Mouse (Mus musculus): ENCODE measurements around the gene Ppp2r5c. TPM values are rescaled to one million over a fixed set of nuclear protein-coding genes. Genes with fewer than 3 reads are reported as not detected.

The Ppp2r5c gene
- 150 and 156 TPM in 2 replicates for polyA plus RNA-seq (2015; fragmentation: Nextera tagmentation; extraction: Ambion mirVana)

DNA sequence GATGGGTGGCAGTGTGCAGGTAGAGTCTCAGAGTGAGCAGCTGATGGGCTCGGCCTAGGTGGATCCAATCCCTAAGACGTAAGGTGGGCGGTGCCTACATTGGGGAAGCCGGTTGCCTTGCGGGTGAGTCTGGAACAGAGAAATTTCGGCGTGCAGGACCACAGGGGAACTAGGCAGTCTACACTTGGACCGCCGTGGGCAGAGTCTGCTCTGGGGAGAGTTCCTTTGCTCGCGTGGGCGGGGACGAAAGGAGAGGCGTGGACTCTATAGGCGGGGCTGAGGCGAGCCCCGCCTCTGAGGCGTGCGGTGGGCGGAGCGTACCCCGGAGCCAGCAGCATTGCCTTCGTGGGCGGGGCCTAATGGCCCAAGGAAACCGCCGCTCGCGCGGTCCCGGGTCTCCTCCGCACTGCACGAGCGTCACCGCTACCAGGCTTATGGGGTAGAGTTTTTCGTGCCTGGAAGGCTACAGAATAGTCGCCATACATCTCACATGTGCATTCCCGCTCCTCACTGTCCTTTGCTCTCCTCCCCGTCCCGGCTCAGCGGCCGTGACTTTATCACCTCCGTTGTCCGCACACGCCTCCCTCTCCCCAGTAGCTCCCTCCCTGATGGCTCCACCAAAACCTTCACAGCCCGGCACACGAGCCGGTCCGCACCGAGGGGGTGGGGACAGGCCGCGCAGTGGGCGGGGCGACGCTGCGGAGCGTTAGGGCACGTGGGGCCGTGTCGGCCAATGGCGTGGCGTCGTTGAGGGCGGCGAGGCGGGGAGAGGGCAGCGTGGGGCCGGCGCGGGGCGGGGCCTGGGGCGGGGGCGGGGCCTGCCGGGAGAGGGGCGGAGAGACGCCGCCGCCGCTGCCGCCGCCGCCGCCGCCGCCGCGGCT lies at the start of gene Ppp2r5c:
Gene Ppp2r5c (plus strand): TSS at position 831 of the 881 bp plus-strand sequence.
- H3K36me3 ChIP-seq (ENCODE audit: control insufficient read depth, insufficient read depth, low read length) = no peaks in the 10 kb centered on the region
- no peaks in the 10 kb centered on the region for H3K9me3 ChIP-seq (ENCODE audit: control insufficient read depth, low read length)
- WGBS = under 1% methylated on average over 60 of the region's 86 CpGs
- H3K27me3 ChIP-seq (ENCODE audit: control insufficient read depth, insufficient read depth, low read depth, low read length) = no peaks in the 10 kb centered on the region
- peak; percentile 98 for ATAC-seq (ENCODE audit: low read depth)
- H3K4me1 ChIP-seq (replicated peaks; ENCODE audit: control insufficient read depth, insufficient read depth, low read length) = peaks cover 3% of the 10 kb centered on the region; the same call in 1 of the 2 replicates
- peak within 1 kb of the TSS; percentile 87 for H3K9ac ChIP-seq (ENCODE audit: low read length)
- H3K27ac ChIP-seq (ENCODE audit: low read length) = peak within 1 kb of the TSS; percentile 97
- peak within 1 kb of the TSS; percentile 88 for H3K4me2 ChIP-seq (ENCODE audit: low read depth, low read length)
- peak within 1 kb of the TSS; percentile 85 for H3K4me3 ChIP-seq (ENCODE audit: low read length)

DNA sequence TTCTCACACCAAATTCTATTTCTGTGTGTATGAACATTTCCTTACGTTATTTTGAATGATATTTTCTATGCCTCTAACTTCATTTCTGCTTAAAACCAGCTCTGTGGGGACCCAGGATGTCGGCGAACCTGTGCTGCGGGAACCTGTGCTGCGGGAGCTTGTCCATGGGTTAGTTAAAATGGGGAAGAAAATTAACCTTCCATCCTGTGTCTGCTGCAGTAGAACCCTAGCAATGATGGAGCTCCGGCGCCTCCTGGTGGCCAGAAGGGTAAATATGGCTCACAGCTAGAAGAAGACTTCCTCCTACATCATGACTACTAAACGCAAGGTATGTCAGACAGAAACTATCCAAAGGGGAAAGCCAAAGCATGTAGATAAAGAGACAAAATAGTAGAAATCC lies 48.6 kb upstream of the Ppp2r5c start:
- ATAC-seq (ENCODE audit: low read depth) = 0 out of 2 replicates have a peak, but pooled peaks have one; percentile 23
- WGBS = 29% methylated on average over 8 of the region's 8 CpGs
- Histone ChIP-seq H3K4me3 (ENCODE audit: low read length) (no peak overlapping the region), H3K36me3 (ENCODE audit: control insufficient read depth, insufficient read depth, low read length) (no peaks in the 10 kb centered on the region), H3K4me1 (replicated peaks; ENCODE audit: control insufficient read depth, insufficient read depth, low read length) (no peaks in the 10 kb centered on the region), H3K27ac (ENCODE audit: low read length) (no peak overlapping the region), H3K9ac (ENCODE audit: low read length) (no peak overlapping the region), H3K27me3 (ENCODE audit: control insufficient read depth, insufficient read depth, low read depth, low read length) (no peaks in the 10 kb centered on the region; the same call in 1 of the 2 replicates), H3K9me3 (ENCODE audit: control insufficient read depth, low read length) (0 out of 2 replicates have a peak, but pooled peaks cover 4% of the 10 kb centered on the region), H3K4me2 (ENCODE audit: low read depth, low read length) (no peak overlapping the region)

DNA sequence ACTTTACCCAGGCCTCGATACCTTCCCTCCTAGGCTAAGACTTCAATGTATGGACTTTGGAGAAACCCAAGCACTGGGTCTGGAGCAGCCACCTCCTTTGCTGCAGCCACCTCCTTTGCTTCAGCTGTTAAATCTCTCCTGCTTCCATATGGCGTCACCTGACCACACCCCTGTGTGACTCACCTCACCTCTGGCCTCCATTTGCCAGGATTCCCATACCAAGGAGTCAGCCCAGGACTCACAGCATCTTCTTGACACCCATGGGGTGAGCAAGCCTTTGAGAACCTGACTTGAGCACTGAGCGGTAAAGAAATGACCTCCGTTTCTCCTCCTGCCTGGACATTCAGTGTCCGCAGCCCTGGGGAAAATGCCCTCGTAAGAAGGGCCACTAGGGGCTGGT lies 47.8 kb upstream of the Ppp2r5c start:
- 86% methylated on average over 6 of the region's 6 CpGs for WGBS
- H3K27me3 ChIP-seq (ENCODE audit: control insufficient read depth, insufficient read depth, low read depth, low read length) = no peaks in the 10 kb centered on the region

DNA sequence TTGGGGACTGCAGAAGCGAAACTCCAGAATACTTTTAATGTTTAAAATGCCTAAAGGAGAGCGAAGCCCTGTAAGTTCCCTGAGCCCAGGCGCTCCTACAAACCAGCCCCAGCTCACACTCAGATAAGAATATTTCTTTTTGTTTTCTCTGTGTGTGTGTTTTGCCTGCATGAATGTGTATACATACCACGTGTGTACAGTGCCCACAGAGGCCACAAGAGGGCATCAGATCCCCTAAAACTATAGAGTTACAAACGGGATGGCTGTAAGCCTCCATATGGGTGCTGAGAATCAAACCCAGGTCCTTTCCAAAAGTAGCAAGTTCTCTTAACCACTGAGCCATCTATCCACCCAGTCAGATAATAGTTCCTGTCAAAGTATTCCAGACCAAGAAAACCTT lies 46.0 kb upstream of the Ppp2r5c start:
- no peaks in the 10 kb centered on the region for H3K27me3 ChIP-seq (ENCODE audit: control insufficient read depth, insufficient read depth, low read depth, low read length)
- 81% methylated on average over 5 of the region's 5 CpGs for WGBS

More for the DNA sequence above, 47.8 kb upstream of the Ppp2r5c start:
- H3K27ac ChIP-seq (ENCODE audit: low read length) = no peak overlapping the region
- H3K4me2 ChIP-seq (ENCODE audit: low read depth, low read length) = no peak overlapping the region
- 0 out of 2 replicates have a peak, but pooled peaks cover 4% of the 10 kb centered on the region for H3K9me3 ChIP-seq (ENCODE audit: control insufficient read depth, low read length)
- H3K9ac ChIP-seq (ENCODE audit: low read length) = no peak overlapping the region
- no peaks in the 10 kb centered on the region for H3K4me1 ChIP-seq (replicated peaks; ENCODE audit: control insufficient read depth, insufficient read depth, low read length)
- no peak overlapping the region for H3K4me3 ChIP-seq (ENCODE audit: low read length)
- no peak for ATAC-seq (ENCODE audit: low read depth)
- no peaks in the 10 kb centered on the region for H3K36me3 ChIP-seq (ENCODE audit: control insufficient read depth, insufficient read depth, low read length)

DNA sequence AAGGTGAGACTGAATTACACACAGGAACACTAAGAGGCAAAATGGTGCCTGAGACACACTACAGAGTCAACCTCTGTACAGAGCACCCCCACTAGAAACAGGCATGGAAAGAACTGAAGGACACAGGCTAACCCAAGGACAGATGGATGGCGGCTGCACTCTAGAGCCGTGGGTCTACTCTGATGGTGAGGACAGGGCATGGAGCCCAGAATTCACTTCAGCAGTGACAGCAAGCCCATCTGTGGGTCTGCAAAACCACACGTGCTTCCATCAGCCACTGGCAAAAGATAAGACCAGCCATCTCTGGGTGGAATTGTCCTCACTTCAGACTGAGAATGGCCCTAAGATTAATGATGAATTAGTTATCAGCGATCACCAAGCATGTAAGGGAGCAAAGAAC lies 45.0 kb upstream of the Ppp2r5c start:
- Histone ChIP-seq H3K4me1 (replicated peaks; ENCODE audit: control insufficient read depth, insufficient read depth, low read length) (no peaks in the 10 kb centered on the region), H3K9ac (ENCODE audit: low read length) (no peak overlapping the region)
- no peak for ATAC-seq (ENCODE audit: low read depth)

More for the DNA sequence above, 46.0 kb upstream of the Ppp2r5c start:
- ATAC-seq (ENCODE audit: low read depth) = no peak
- no peak overlapping the region for H3K4me3 ChIP-seq (ENCODE audit: low read length)
- 0 out of 2 replicates have a peak, but pooled peaks cover 4% of the 10 kb centered on the region for H3K9me3 ChIP-seq (ENCODE audit: control insufficient read depth, low read length)
- H3K4me1 ChIP-seq (replicated peaks; ENCODE audit: control insufficient read depth, insufficient read depth, low read length) = no peaks in the 10 kb centered on the region
- H3K36me3 ChIP-seq (ENCODE audit: control insufficient read depth, insufficient read depth, low read length) = no peaks in the 10 kb centered on the region
- no peak overlapping the region for H3K27ac ChIP-seq (ENCODE audit: low read length)
- no peak overlapping the region for H3K4me2 ChIP-seq (ENCODE audit: low read depth, low read length)
- H3K9ac ChIP-seq (ENCODE audit: low read length) = no peak overlapping the region

DNA sequence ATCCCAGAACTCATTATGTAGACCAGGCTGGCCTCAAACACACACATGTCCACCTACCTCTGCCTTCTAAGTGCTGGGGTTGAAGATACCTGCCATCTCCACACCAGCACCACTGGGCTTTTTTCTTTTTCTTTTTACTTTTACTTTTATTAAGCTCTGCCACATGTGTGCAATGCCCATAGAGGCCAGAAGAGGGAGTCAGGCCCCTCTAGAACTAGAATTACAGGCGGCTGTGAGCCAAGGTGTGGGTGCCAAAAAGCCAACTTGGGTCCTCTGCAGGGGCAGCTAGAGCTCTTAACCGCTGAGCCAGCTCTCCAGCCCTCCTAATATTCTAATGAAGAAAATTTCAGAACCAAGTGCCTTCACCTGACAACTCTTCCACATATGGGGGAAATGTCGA lies 30.7 kb upstream of the Ppp2r5c start:
- Histone ChIP-seq H3K9me3 (ENCODE audit: control insufficient read depth, low read length) (no peaks in the 10 kb centered on the region), H3K4me2 (ENCODE audit: low read depth, low read length) (no peak overlapping the region), H3K27ac (ENCODE audit: low read length) (no peak overlapping the region), H3K9ac (ENCODE audit: low read length) (no peak overlapping the region), H3K36me3 (ENCODE audit: control insufficient read depth, insufficient read depth, low read length) (no peaks in the 10 kb centered on the region), H3K4me1 (replicated peaks; ENCODE audit: control insufficient read depth, insufficient read depth, low read length) (0 out of 2 replicates have a peak, but pooled peaks cover 5% of the 10 kb centered on the region), H3K27me3 (ENCODE audit: control insufficient read depth, insufficient read depth, low read depth, low read length) (no peaks in the 10 kb centered on the region), H3K4me3 (ENCODE audit: low read length) (no peak overlapping the region)
- no peak for ATAC-seq (ENCODE audit: low read depth)
- 41% methylated on average over 3 of the region's 3 CpGs for WGBS

More for the DNA sequence above, 45.0 kb upstream of the Ppp2r5c start:
- Histone ChIP-seq H3K4me3 (ENCODE audit: low read length) (no peak overlapping the region), H3K9me3 (ENCODE audit: control insufficient read depth, low read length) (0 out of 2 replicates have a peak, but pooled peaks cover 4% of the 10 kb centered on the region), H3K27me3 (ENCODE audit: control insufficient read depth, insufficient read depth, low read depth, low read length) (no peaks in the 10 kb centered on the region), H3K27ac (ENCODE audit: low read length) (no peak overlapping the region), H3K4me2 (ENCODE audit: low read depth, low read length) (no peak overlapping the region), H3K36me3 (ENCODE audit: control insufficient read depth, insufficient read depth, low read length) (no peaks in the 10 kb centered on the region)
- WGBS = 79% methylated on average over 4 of the region's 4 CpGs

DNA sequence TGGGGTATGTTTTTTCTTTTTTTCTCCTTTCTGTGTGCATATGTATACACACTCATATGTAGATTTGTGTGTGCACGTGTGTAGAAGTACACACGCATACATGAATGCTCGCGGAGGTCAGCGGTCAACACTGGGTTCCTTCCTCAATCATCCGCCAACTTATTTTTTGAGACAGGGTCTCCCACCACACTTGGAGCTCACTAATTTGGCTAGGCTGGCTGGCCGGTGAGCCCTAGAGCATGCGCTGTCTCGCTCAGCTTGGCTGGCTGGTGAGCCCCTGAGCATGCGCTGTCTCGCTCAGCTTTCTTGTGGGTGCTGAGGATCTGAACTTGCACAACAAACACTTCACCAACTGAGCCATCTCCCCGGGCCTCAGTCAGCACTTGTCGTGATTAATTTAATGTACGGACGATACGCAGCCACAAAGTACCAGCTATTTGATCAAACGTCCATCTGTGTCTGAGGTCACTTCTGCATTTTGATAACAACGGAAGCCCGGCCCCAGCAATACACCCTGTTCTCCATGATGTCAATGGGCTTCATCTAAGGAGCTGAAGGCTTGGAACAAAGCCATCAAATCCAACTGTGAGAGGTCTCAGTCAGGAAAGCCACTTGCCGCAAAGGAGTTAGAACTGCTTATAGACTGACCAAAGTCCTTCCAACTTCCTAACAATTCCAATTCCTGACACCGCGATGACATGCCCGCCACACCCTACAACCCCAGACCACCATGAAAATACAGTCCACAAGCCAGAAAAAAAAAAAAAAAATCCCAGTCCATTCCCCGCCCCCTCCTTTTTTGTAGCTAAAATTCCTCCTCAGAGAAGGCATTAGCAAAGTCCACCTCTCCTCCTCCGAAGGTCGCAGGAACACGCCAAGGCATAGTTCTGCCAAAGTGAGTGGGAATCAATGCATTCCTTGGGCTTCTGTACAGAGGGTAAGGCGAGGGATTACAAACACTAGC lies 29.6 kb upstream of the Ppp2r5c start:
- Histone ChIP-seq H3K27me3 (ENCODE audit: control insufficient read depth, insufficient read depth, low read depth, low read length) (no peaks in the 10 kb centered on the region), H3K36me3 (ENCODE audit: control insufficient read depth, insufficient read depth, low read length) (no peaks in the 10 kb centered on the region), H3K4me1 (replicated peaks; ENCODE audit: control insufficient read depth, insufficient read depth, low read length) (0 out of 2 replicates have a peak, but pooled peaks cover 5% of the 10 kb centered on the region), H3K4me3 (ENCODE audit: low read length) (0 out of 2 replicates have a peak overlapping the region, but pooled peaks have one; percentile 6), H3K9me3 (ENCODE audit: control insufficient read depth, low read length) (no peaks in the 10 kb centered on the region), H3K27ac (ENCODE audit: low read length) (no peak overlapping the region), H3K9ac (ENCODE audit: low read length) (no peak overlapping the region), H3K4me2 (ENCODE audit: low read depth, low read length) (peak overlapping the region; percentile 22)
- WGBS = 42% methylated on average over 28 of the region's 28 CpGs
- ATAC-seq (ENCODE audit: low read depth) = peak; percentile 56; the same call in 1 of the 2 replicates

DNA sequence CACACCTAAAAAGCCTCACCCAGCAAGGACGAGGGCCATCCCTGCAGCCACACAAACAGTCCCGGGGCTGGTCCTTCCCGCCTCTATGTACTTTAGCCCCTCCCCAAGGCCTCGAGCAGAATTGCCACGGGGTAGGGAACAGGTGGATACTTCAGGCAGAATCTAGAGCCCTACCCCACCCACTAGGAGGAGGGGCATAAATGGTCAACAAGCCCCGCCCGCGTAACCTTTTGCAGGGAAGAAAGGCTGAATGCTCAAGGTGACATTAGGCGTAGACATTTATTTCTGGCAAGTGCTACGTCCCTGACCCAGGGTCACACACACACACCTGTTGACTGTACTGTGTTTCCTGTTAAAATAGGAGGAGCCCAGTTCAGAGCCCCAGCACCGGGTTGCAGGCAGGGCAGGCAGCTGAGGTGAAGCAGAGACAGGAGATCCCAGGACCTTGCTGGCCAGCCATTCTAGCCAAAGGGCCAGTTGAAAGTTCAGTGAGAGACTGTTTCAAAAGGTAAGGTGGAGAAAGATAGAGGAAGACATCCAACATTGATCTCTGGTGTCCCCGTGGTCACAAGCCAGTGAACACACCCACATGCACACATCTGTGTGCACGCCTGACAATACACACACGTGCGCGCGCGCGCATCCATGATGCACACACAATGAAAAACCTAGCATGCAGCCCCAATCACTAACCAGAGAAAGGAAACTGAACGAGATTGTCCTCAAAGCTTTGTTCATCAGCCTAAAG lies 28.8 kb upstream of the Ppp2r5c start:
- no peak overlapping the region for H3K27ac ChIP-seq (ENCODE audit: low read length)
- WGBS = 40% methylated on average over 20 of the region's 20 CpGs

More for the DNA sequence above, 28.8 kb upstream of the Ppp2r5c start:
- no peak overlapping the region for H3K9ac ChIP-seq (ENCODE audit: low read length)
- H3K9me3 ChIP-seq (ENCODE audit: control insufficient read depth, low read length) = no peaks in the 10 kb centered on the region
- no peaks in the 10 kb centered on the region for H3K27me3 ChIP-seq (ENCODE audit: control insufficient read depth, insufficient read depth, low read depth, low read length)
- H3K4me1 ChIP-seq (replicated peaks; ENCODE audit: control insufficient read depth, insufficient read depth, low read length) = 0 out of 2 replicates have a peak, but pooled peaks cover 5% of the 10 kb centered on the region
- H3K4me2 ChIP-seq (ENCODE audit: low read depth, low read length) = peak overlapping the region; percentile 22
- H3K36me3 ChIP-seq (ENCODE audit: control insufficient read depth, insufficient read depth, low read length) = no peaks in the 10 kb centered on the region
- ATAC-seq (ENCODE audit: low read depth) = peak; percentile 67
- H3K4me3 ChIP-seq (ENCODE audit: low read length) = no peak overlapping the region
